Mouse (Mus musculus) kidney, embryonic 16.5 days (tissue): Measurements from ENCODE around the gene Cpb1. TPM values are rescaled to one million over a fixed set of nuclear protein-coding genes. Genes with fewer than 3 reads are reported as not detected.

Experiments
- microRNA-seq: library from miRNA; unstranded; fragments of <30 nt; microRNA quantifications from one replicate; pipeline ENCODE4, GENCODE M21; 2016
- polyA plus RNA-seq: library from polyadenylated mRNA; unstranded; fragments of >200 nt; fragmentation: Nextera tagmentation; extraction: Ambion mirVana; gene quantifications from 2 replicates; pipeline ENCODE4 v1.2.1, GENCODE M21; 2015

The Cpb1 gene
- polyA plus RNA-seq, 1 experiment from 2014 or later: 0.66 TPM

Small RNA genes lying within 50 kb of the gene (microRNA-seq; reads per million reads assigned to microRNA genes)
- gene Mir7007: not detected

Other genes with a start within 250 kb of the Cpb1 start
- 11.8 and 12.4 TPM in 2 replicates for gene Hps3, start 240.4 kb downstream of the Cpb1 start, polyA plus RNA-seq
- gene Hltf, start 217.9 kb downstream of the Cpb1 start, polyA plus RNA-seq: 15.8 and 16.5 TPM in 2 replicates
- 46.4 and 48.0 TPM in 2 replicates for gene Gyg, start 120.4 kb downstream of the Cpb1 start, polyA plus RNA-seq
- 2.2 and 2.4 TPM in 2 replicates for gene Cpa3, start 33.6 kb downstream of the Cpb1 start, polyA plus RNA-seq
- 0.36 and 0.61 TPM in 2 replicates for gene Agtr1b, start 91.4 kb upstream of the Cpb1 start, polyA plus RNA-seq